Mouse (Mus musculus): Measurements from ENCODE around the gene Cdh4.

DNA sequence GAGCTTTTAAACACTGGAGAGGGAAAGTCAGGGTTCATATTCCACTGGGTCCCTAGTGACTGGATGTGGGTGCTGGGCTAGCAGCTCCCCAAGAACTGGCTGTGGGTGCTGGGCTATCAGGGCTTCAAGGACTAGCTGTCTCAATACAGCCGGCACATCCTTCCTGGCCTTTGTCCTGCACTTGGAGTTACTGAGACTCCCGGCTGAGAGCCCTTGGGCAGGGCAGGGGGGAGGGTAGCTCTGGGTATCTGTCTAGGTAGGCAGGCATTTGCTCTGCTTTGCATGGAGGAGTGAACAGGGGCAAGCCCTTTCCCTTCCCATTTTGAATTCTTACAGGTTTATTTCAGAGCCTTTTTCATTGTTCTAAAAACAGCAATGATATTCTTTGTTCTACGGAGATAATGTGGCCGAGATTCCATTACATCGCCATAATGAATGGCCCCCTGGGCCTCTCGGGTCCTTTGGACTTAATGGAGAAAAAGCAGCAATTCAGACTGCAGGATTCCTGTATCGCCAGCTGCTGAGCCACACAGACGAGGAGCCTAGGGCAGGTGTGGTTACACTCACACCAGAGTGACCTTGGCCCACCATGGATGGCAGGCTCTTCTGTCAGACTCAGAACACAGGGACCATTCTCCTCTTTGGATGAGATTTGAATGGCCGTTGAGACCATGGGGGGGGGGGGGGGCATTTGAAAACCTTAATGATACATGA, 97.5 kb downstream of the Cdh4 start:
- TF ChIP-seq CTCF (IDR thresholded peaks at IDR 0.05; ENCODE audit: control insufficient read depth, insufficient read depth, insufficient replicate concordance, low read depth, low read length) = no peak
- no peak for TF ChIP-seq POLR2A (IDR thresholded peaks at IDR 0.05; ENCODE audit: control insufficient read depth, low read depth, low read length)

Measured in testis, adult 2 months (tissue).